Mouse (Mus musculus): ENCODE measurements around the gene Odf2l. TPM values are rescaled to one million over a fixed set of nuclear protein-coding genes. Genes with fewer than 3 reads are reported as not detected.

Odf2l gene
- total RNA-seq, 2 experiments from 2014 or later = 23.2 to 43.3 TPM

- ATAC-seq (replicated peaks; ENCODE audit: poor library complexity) = peak; percentile 97
Observed at GRCm38 (mm10) chr3:145131210-145131868, 13.0 kb downstream of the Odf2l start.

GRCm38 (mm10) chr3:145140236-145140635 is 21.8 kb downstream of the Odf2l start:
- ATAC-seq (replicated peaks; ENCODE audit: poor library complexity) = no peak

- no peak for ATAC-seq (replicated peaks; ENCODE audit: poor library complexity)
Observed at GRCm38 (mm10) chr3:145142925-145143324, 24.5 kb downstream of the Odf2l start.

GRCm38 (mm10) chr3:145143856-145144255 is 25.5 kb downstream of the Odf2l start:
- no peak for ATAC-seq (replicated peaks; ENCODE audit: poor library complexity)

GRCm38 (mm10) chr3:145146871-145147270 is 28.5 kb downstream of the Odf2l start:
- ATAC-seq (replicated peaks; ENCODE audit: poor library complexity) = no peak

- ATAC-seq (replicated peaks; ENCODE audit: poor library complexity) = 0 out of 2 replicates have a peak, but pooled peaks have one; percentile 66
Observed at GRCm38 (mm10) chr3:145147483-145147882, 29.1 kb downstream of the Odf2l start.

- ATAC-seq (replicated peaks; ENCODE audit: poor library complexity) = no peak
Observed at GRCm38 (mm10) chr3:145147952-145148351, 29.6 kb downstream of the Odf2l start.

- ATAC-seq (replicated peaks; ENCODE audit: poor library complexity) = no peak
Observed at GRCm38 (mm10) chr3:145151092-145151491, 32.7 kb downstream of the Odf2l start.

- ATAC-seq (replicated peaks; ENCODE audit: poor library complexity) = no peak
Observed at GRCm38 (mm10) chr3:145151933-145152332, 33.5 kb downstream of the Odf2l start.

GRCm38 (mm10) chr3:145156883-145157282 is 38.5 kb downstream of the Odf2l start:
- peak; percentile 31; the same call in 1 of the 2 replicates for ATAC-seq (replicated peaks; ENCODE audit: poor library complexity)

- ATAC-seq (replicated peaks; ENCODE audit: poor library complexity) = no peak
Observed at GRCm38 (mm10) chr3:145158441-145158840, 40.1 kb downstream of the Odf2l start.

GRCm38 (mm10) chr3:145166741-145167140 is 48.4 kb downstream of the Odf2l start:
- no peak for ATAC-seq (replicated peaks; ENCODE audit: poor library complexity)

- no peak for ATAC-seq (replicated peaks; ENCODE audit: poor library complexity)
Observed at GRCm38 (mm10) chr3:145167766-145168165, 49.4 kb downstream of the Odf2l start.

GRCm38 (mm10) chr3:145168844-145169696 is 50.7 kb downstream of the Odf2l start:
- ATAC-seq (replicated peaks; ENCODE audit: poor library complexity) = no peak

GRCm38 (mm10) chr3:145170028-145170427 is 51.6 kb downstream of the Odf2l start:
- ATAC-seq (replicated peaks; ENCODE audit: poor library complexity) = no peak

- 0 out of 2 replicates have a peak, but pooled peaks have one; percentile 11 for ATAC-seq (replicated peaks; ENCODE audit: poor library complexity)
Observed at GRCm38 (mm10) chr3:145170604-145171389, 52.4 kb downstream of the Odf2l start.

- no peak for ATAC-seq (replicated peaks; ENCODE audit: poor library complexity)
Observed at GRCm38 (mm10) chr3:145171390-145172060, 53.1 kb downstream of the Odf2l start.

GRCm38 (mm10) chr3:145184645-145185044 is 66.3 kb downstream of the Odf2l start:
- ATAC-seq (replicated peaks; ENCODE audit: poor library complexity) = no peak

GRCm38 (mm10) chr3:145191972-145192371 is 73.6 kb downstream of the Odf2l start:
- ATAC-seq (replicated peaks; ENCODE audit: poor library complexity) = peak; percentile 76

GRCm38 (mm10) chr3:145195240-145195923 is 77.0 kb downstream of the Odf2l start:
- 0 out of 2 replicates have a peak, but pooled peaks have one; percentile 9 for ATAC-seq (replicated peaks; ENCODE audit: poor library complexity)
